Mouse (Mus musculus) bone marrow, adult 2 months (tissue): ENCODE results near the gene Gm17545.

Experiments used
- CTCF ChIP-seq: fragments of 200-500 bp; IDR thresholded peaks from 2 replicates; pipeline ENCODE4 v1.5.1; 2011; ENCODE audit warnings: low read length, control low read depth; ENCODE audit not compliant: control insufficient read depth, insufficient read depth
- POLR2A ChIP-seq: fragments of 200-500 bp; IDR thresholded peaks from 2 replicates; pipeline ENCODE4 v1.6.1; 2011; ENCODE audit warnings: low read depth, mild to moderate bottlenecking, control low read depth, low read length, borderline replicate concordance; ENCODE audit not compliant: control insufficient read depth

DNA sequence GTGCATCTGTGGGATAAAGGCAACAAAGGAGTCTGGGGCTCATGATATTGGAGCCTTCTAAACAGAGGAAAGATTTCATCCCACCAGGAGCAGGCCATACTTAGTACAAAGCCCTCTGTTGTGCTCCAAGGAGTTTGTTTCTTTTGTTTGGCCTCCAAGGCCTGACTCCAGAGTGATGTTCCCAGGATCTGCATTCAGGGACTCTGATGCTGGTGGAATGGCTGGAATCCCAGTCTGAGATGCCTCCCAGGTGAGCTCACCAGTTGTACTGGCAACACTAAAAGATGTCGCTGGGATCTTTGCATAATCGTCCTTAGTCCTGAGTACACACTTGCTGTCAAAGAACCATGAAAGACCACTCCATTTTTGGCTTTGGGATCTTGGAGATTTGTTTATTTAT is 20.0 kb upstream of the Gm17545 start:
- TF ChIP-seq CTCF (no peak), POLR2A (no peak)
